Mouse (Mus musculus) hindbrain, embryonic 15.5 days (tissue): ENCODE measurements around the gene Prkar1b. TPM values are rescaled to one million over a fixed set of nuclear protein-coding genes. Genes with fewer than 3 reads are reported as not detected.

ENCODE experiments used
- ATAC-seq: fragments of 200-750 bp; cut with Nextera tagmentation; 2 replicates; pipeline ENCODE4 v1.8.0; 2017; ENCODE audit warnings: low read depth, moderate number of reproducible peaks, moderate TSS enrichment; ENCODE audit not compliant: low FRiP score
- H3K27ac ChIP-seq: fragments of 300-500 bp; sonication (generic); replicated peaks from 2 replicates; pipeline ENCODE4 v1.5.1; 2015; ENCODE audit warnings: mild to moderate bottlenecking, inconsistent platforms
- H3K27me3 ChIP-seq: fragments of 300-500 bp; sonication (generic); 2 replicates; pipeline ENCODE4 v1.6.1; 2015; ENCODE audit warnings: control low read depth, inconsistent platforms
- H3K36me3 ChIP-seq: fragments of 300-500 bp; sonication (generic); 2 replicates; pipeline ENCODE4 v1.6.1; 2015; ENCODE audit warnings: control low read depth, inconsistent platforms
- H3K4me1 ChIP-seq: fragments of 300-500 bp; sonication (generic); replicated peaks from 2 replicates; pipeline ENCODE4 v1.6.1; 2015; ENCODE audit warnings: control low read depth, inconsistent platforms
- H3K4me2 ChIP-seq: fragments of 300-500 bp; sonication (generic); 2 replicates; pipeline ENCODE4 v1.6.1; 2015; ENCODE audit warnings: moderate library complexity, mild to moderate bottlenecking, inconsistent platforms
- H3K4me3 ChIP-seq: fragments of 300-500 bp; sonication (generic); 2 replicates; pipeline ENCODE4 v1.5.1; 2015; ENCODE audit warnings: mild to moderate bottlenecking, inconsistent platforms
- H3K9ac ChIP-seq: fragments of 300-500 bp; sonication (generic); 2 replicates; pipeline ENCODE4 v1.6.1; 2015; ENCODE audit warnings: inconsistent platforms
- H3K9me3 ChIP-seq: fragments of 300-500 bp; sonication (generic); 2 replicates; pipeline ENCODE4 v1.6.1; 2016; ENCODE audit warnings: control low read depth, inconsistent platforms
- WGBS: fragments of 180-500 bp; shearing (Covaris S2); methylation state at CpG from one replicate; pipeline ENCODE4 v1.1.7; 2015; 5-methylcytosine and 5-hydroxymethylcytosine counted together
- polyA plus RNA-seq: library from polyadenylated mRNA; unstranded; fragments of >200 nt; fragmentation: Nextera tagmentation; extraction: Ambion mirVana; gene quantifications from 2 replicates; pipeline ENCODE4 v1.2.1, GENCODE M21; 2015

Gene Prkar1b
- polyA plus RNA-seq, 1 experiment from 2014 or later: 294 TPM

DNA sequence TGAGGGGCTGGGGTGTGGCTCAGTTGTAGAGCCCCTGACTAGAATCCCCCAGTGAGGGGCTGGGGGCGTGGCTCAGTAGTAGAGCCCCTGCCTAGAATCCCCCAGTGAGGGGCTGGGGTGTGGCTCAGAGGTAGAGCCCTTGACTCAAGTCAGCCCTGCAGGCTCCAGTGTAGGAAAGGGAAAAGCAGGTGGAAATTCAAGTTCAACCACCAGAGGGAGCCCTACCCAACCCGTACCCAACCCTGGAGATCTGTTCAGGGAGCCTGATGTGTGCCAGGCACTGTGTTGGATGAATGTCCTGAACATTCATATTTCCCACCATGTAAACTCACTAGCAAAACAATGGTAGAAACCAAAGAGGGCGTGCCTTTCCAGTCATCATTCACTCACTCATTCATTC, 74.7 kb downstream of the Prkar1b start:
- no peak overlapping the region for H3K4me3 ChIP-seq
- H3K36me3 ChIP-seq: no peaks in the 10 kb centered on the region
- 53% methylated on average over 3 of the region's 3 CpGs for WGBS
- no peak overlapping the region for H3K4me2 ChIP-seq
- H3K9ac ChIP-seq: no peak overlapping the region
- H3K9me3 ChIP-seq: no peaks in the 10 kb centered on the region
- ATAC-seq: 0 out of 2 replicates have a peak, but pooled peaks have one; percentile 36
- H3K27ac ChIP-seq: no peak overlapping the region
- H3K27me3 ChIP-seq: no peaks in the 10 kb centered on the region
- H3K4me1 ChIP-seq: peaks cover 30% of the 10 kb centered on the region

- H3K36me3 ChIP-seq: no peaks in the 10 kb centered on the region
- no peak for ATAC-seq
- H3K9ac ChIP-seq: no peak overlapping the region
- WGBS: 93% methylated on average over 7 of the region's 7 CpGs
- no peak overlapping the region for H3K27ac ChIP-seq
- H3K9me3 ChIP-seq: no peaks in the 10 kb centered on the region
- H3K4me1 ChIP-seq: peaks cover 30% of the 10 kb centered on the region
- H3K4me2 ChIP-seq: no peak overlapping the region
- H3K4me3 ChIP-seq: no peak overlapping the region
- H3K27me3 ChIP-seq: no peaks in the 10 kb centered on the region
Measured at GRCm38 (mm10) chr5:139073977-139074376, 75.8 kb downstream of the Prkar1b start.

- Histone ChIP-seq H3K9ac (no peak overlapping the region), H3K36me3 (no peaks in the 10 kb centered on the region), H3K4me2 (no peak overlapping the region), H3K4me1 (peaks cover 24% of the 10 kb centered on the region), H3K27me3 (no peaks in the 10 kb centered on the region), H3K4me3 (no peak overlapping the region), H3K27ac (no peak overlapping the region), H3K9me3 (no peaks in the 10 kb centered on the region)
- 84% methylated on average over 5 of the region's 5 CpGs for WGBS
- ATAC-seq: no peak
Measured at GRCm38 (mm10) chr5:139072866-139073265, 76.9 kb downstream of the Prkar1b start.

DNA sequence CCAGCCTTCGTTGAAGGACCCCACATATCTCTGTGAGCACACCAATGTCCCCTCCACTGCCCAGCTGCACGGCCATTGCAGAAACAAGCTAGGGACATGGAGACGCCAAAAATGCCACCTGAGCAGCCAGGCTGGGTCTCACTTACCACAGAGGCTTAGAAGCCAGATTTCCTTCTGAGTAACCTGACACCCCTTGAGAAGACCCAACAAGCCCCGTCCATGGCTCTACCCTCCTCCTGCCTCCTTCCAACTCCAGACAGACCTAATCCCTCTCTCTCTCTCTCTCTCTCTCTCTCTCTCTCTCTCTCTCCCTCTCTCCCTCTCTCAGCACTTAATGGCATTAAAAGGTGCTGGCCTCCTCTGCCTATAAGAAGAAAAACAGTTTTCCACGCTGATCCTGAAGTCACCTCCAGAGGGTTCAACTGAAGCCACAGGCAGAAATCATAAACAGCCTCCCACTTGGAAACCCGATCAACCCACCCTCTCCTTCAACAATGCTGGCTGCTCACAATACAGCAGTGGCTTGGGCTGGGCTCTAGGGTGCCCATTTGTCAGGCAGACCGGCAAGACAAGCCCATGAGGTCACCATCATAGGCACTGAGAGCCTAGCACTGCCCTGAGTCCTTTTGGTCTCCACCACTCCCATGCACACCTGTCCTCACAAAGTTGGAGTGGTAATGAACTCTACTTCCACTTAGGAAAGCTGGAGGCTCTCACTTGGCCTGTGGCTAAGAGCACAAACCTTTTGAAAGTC, 82.8 kb downstream of the Prkar1b start:
- no peak for ATAC-seq
- WGBS: 61% methylated on average over 7 of the region's 7 CpGs
- no peaks in the 10 kb centered on the region for H3K9me3 ChIP-seq
- no peak overlapping the region for H3K27ac ChIP-seq
- H3K27me3 ChIP-seq: no peaks in the 10 kb centered on the region
- no peak overlapping the region for H3K4me3 ChIP-seq
- no peak overlapping the region for H3K9ac ChIP-seq
- H3K36me3 ChIP-seq: no peaks in the 10 kb centered on the region
- H3K4me2 ChIP-seq: no peak overlapping the region
- H3K4me1 ChIP-seq: no peaks in the 10 kb centered on the region

DNA sequence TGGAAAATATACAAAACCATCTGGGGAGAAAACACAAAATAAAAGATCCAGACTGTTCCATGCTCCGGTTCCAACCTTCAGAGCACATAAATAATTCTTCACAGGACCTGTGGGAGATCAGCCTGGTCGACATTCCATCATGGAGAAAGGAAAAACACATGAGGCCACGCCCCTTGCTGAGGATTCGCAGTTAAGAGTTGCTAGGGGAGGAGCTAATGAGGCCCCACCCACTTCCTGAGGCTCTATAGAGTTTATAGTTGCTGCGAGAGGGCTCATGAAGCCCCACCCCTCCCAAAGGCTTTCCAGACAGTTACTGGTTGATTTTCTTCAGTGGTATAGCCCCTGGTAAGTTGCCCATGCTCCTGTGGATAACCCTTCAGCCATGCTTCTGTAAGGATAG, 85.2 kb downstream of the Prkar1b start:
- Histone ChIP-seq H3K4me2 (no peak overlapping the region), H3K27me3 (no peaks in the 10 kb centered on the region), H3K4me1 (no peaks in the 10 kb centered on the region), H3K4me3 (no peak overlapping the region), H3K9me3 (no peaks in the 10 kb centered on the region), H3K9ac (no peak overlapping the region), H3K36me3 (no peaks in the 10 kb centered on the region), H3K27ac (no peak overlapping the region)
- ATAC-seq: no peak
- WGBS: 64% methylated on average over 5 of the region's 5 CpGs

- Histone ChIP-seq H3K27ac (no peak overlapping the region), H3K9ac (no peak overlapping the region), H3K4me1 (no peaks in the 10 kb centered on the region), H3K4me2 (no peak overlapping the region), H3K4me3 (no peak overlapping the region), H3K27me3 (no peaks in the 10 kb centered on the region), H3K9me3 (no peaks in the 10 kb centered on the region), H3K36me3 (0 out of 2 replicates have a peak, but pooled peaks cover 3% of the 10 kb centered on the region)
- WGBS: 68% methylated on average over 5 of the region's 5 CpGs
- ATAC-seq: no peak
Measured at GRCm38 (mm10) chr5:139061680-139062079, 88.1 kb downstream of the Prkar1b start.

DNA sequence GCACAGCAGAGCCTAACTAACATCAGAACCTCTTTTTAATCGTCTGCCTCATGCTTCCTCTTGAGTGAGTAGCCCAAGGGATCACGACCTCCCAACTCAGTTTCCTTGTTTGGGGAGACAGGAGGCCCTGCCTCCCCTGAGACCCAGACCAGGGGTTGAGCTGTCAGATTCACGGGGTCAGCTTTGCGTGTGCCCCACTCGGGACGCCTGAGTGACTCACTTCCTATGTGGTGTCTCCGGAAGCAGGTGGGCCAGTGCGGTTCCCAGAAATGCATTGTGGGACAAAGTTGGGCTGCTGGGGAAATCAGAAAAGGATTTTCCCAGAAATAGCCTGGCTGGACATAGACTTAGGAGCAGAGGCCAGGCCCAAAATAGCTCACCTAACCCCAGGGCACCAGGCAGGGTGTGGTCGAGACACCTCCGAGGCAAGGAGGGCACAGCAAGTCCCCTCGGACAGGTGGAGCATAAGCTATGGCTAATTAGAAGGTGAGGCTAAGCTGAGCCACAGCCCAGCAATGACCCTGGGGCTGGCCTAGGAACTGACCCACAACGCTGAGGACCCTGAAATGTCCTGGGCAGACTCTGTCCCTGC, 89.2 kb downstream of the Prkar1b start:
- no peaks in the 10 kb centered on the region for H3K9me3 ChIP-seq
- 0 out of 2 replicates have a peak, but pooled peaks cover 3% of the 10 kb centered on the region for H3K36me3 ChIP-seq
- no peak overlapping the region for H3K27ac ChIP-seq
- WGBS: 81% methylated on average over 12 of the region's 12 CpGs
- H3K9ac ChIP-seq: no peak overlapping the region
- no peaks in the 10 kb centered on the region for H3K4me1 ChIP-seq
- H3K27me3 ChIP-seq: no peaks in the 10 kb centered on the region
- no peak overlapping the region for H3K4me3 ChIP-seq
- ATAC-seq: no peak
- H3K4me2 ChIP-seq: no peak overlapping the region

- Histone ChIP-seq H3K27ac (no peak overlapping the region), H3K27me3 (no peaks in the 10 kb centered on the region), H3K36me3 (peaks cover 15% of the 10 kb centered on the region), H3K9ac (no peak overlapping the region), H3K4me2 (no peak overlapping the region), H3K9me3 (no peaks in the 10 kb centered on the region), H3K4me1 (0 out of 2 replicates have a peak, but pooled peaks cover 6% of the 10 kb centered on the region), H3K4me3 (no peak overlapping the region)
- ATAC-seq: no peak
- WGBS: 89% methylated on average over 10 of the region's 10 CpGs
Measured at GRCm38 (mm10) chr5:139053176-139053575, 96.6 kb downstream of the Prkar1b start.

DNA sequence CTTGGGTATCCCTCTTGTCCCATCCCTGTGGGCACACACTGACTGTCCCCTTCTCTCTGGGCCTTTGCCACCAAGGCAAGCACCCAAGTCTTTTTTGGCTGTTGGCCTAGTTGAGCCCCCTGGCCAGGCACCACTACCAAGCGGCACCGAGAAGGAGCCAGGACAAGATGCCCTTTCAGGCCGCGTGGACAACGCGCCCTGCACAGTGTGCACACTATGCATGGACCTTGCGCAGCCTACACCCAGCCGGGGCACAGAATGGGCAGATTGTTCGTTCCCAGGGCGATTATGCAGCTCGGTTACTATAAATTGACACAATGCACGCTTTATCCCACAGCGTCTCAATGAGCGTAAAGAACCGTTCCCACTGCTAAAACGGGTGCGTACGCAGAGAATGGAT, 98.5 kb downstream of the Prkar1b start:
- no peak overlapping the region; the same call in 1 of the 2 replicates for H3K27ac ChIP-seq
- 0 out of 2 replicates have a peak, but pooled peaks cover 11% of the 10 kb centered on the region for H3K4me1 ChIP-seq
- no peak overlapping the region for H3K4me3 ChIP-seq
- H3K9me3 ChIP-seq: no peaks in the 10 kb centered on the region
- H3K9ac ChIP-seq: no peak overlapping the region
- ATAC-seq: peak; percentile 54
- H3K4me2 ChIP-seq: no peak overlapping the region
- H3K36me3 ChIP-seq: peaks cover 15% of the 10 kb centered on the region
- no peaks in the 10 kb centered on the region for H3K27me3 ChIP-seq
- WGBS: 60% methylated on average over 18 of the region's 18 CpGs

GRCm38 (mm10) chr5:139049367-139049766, 100.4 kb downstream of the Prkar1b start:
- H3K36me3 ChIP-seq: peaks cover 17% of the 10 kb centered on the region
- 0 out of 2 replicates have a peak, but pooled peaks cover 11% of the 10 kb centered on the region for H3K4me1 ChIP-seq
- H3K27me3 ChIP-seq: no peaks in the 10 kb centered on the region
- no peak overlapping the region for H3K27ac ChIP-seq
- ATAC-seq: no peak
- 88% methylated on average over 7 of the region's 7 CpGs for WGBS
- no peak overlapping the region for H3K4me3 ChIP-seq
- no peaks in the 10 kb centered on the region for H3K9me3 ChIP-seq
- no peak overlapping the region for H3K9ac ChIP-seq
- H3K4me2 ChIP-seq: no peak overlapping the region

DNA sequence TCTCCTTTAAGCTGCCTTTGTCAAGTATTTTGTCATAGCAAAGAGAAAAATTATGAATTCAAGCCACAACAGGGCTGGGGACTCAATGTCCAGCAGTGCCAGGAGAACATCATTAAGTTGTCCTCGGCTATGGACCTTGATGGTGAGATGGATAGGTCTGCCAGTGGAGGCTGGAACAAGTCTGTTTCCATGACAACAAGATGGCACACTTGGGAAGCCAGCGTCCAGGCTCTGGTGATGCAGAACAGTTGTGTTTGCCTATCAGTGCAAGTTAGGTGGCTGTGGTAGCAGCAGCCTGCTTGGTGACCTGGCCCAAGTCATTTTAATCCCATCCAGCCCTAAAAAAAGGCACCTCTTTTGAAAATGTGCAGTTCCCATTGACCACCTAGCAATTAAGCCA, 102.6 kb downstream of the Prkar1b start:
- no peak for ATAC-seq
- no peaks in the 10 kb centered on the region for H3K27me3 ChIP-seq
- no peak overlapping the region for H3K4me2 ChIP-seq
- H3K9ac ChIP-seq: no peak overlapping the region
- H3K4me3 ChIP-seq: no peak overlapping the region
- WGBS: 30% methylated on average over 2 of the region's 2 CpGs
- H3K9me3 ChIP-seq: no peaks in the 10 kb centered on the region
- no peak overlapping the region for H3K27ac ChIP-seq
- H3K36me3 ChIP-seq: peaks cover 20% of the 10 kb centered on the region
- H3K4me1 ChIP-seq: 0 out of 2 replicates have a peak, but pooled peaks cover 11% of the 10 kb centered on the region

DNA sequence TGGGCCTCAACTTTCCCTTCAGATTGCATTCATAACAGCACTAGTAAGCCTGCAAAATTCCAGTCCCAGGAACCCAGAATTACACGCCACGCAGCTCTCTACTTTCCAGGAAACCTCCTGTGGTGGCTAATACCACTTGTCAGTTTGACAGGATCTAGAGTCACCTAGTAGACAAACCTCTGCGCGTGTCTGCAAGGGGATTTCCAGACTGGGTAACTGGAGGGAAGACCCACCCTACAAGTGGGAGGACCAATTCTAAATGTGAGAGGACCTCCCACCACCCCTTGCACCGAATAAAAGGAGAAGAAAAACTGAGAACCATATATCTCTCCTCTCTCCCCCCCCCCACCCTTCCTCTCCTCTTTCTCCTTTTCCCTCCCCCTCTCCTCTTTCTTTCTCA, 103.2 kb downstream of the Prkar1b start:
- no peak overlapping the region for H3K9ac ChIP-seq
- H3K27ac ChIP-seq: no peak overlapping the region
- H3K27me3 ChIP-seq: no peaks in the 10 kb centered on the region
- no peaks in the 10 kb centered on the region for H3K9me3 ChIP-seq
- no peak for ATAC-seq
- H3K4me1 ChIP-seq: 0 out of 2 replicates have a peak, but pooled peaks cover 9% of the 10 kb centered on the region
- H3K4me3 ChIP-seq: no peak overlapping the region
- 72% methylated on average over 5 of the region's 5 CpGs for WGBS
- H3K36me3 ChIP-seq: peaks cover 25% of the 10 kb centered on the region
- H3K4me2 ChIP-seq: no peak overlapping the region
